Mouse (Mus musculus) lung, postnatal 4 days (tissue): ENCODE data around the gene Csf2rb2.
"Not testable (repeated sequence)": the region's sequence is repeated elsewhere in the genome, so short reads cannot be mapped to it uniquely, and the experiment has no call there.

ENCODE experiments used
- DNase-seq, 2 experiments: peaks; one replicate each; pipeline ENCODE4 v3.0.0; 2021

The Csf2rb2 gene

GRCm38 (mm10) chr15:78305341-78305933 is at the start of gene Csf2rb2:
Csf2rb2 (minus strand) TSS chr15:78305721.
- peak in 1 of 2 experiments; percentile 22 for DNase-seq

DNA sequence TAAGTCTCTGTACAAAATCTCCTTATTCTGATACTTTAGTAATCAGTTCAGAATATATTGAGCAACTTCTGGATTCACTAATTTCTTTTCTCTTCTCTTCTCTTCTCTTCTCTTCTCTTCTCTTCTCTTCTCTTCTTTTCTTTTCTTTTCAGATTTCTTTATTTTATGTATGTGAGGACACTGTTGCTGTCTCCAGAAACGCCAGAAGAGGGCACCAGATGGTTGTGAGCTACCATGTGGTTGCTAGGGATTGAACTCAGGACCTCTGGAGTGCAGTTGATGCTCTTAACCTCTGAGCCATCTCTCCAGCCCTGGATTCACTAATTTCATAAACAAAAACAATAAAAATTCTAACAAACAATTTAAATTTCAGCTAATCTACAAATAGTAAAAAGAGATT is 49.4 kb upstream of the Csf2rb2 start:
- peak in 1 of 2 experiments; percentile 68 for DNase-seq

DNA sequence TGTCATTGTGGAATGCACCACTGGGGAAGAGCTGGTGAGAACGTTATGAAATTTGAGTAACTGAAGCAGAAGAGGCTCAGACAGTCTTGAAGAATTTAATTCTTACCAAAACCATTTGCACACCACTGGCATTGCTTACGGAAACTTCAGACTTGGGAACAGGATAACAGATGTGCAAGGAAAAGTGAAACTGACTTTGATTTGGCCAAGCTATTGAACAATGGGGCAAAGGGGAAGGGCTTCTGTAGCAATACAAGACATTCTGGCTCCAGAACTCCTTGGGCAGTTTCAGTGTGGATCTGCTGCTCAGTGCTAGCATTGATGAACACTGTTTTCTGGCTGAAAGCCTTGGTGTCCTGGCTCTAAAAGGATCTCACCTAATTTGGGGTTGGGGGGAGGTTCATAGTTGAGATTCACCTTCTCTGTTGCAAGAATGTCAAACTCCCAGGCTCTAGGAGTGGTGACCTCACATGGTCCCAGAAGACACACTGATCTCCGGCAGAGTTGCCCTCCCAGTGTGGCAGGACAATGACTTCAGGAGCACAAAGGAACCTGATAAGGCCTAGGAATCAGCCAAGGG is 46.2 kb upstream of the Csf2rb2 start:
- DNase-seq, result peak in 1 of 2 experiments; percentile 17

DNA sequence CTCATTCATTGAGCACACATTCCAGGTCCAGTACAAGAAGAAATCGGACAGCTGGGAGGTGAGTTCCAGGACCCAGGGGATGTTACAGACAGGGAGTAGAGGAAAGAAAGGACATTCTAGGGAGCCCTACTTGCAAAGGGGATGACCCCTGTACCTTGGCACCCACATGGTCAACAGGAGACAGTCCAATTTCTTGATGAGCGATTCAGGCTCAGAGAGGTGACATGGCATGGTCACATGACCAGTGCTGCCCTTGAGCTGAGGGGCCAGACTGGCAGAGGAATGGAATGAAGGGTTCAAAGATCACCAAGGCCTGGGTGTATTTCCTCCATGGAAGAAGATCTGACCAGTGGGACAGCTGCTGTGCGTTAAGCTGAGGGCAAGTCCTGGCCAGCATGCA is 39.0 kb upstream of the Csf2rb2 start:
- DNase-seq, result no peak

DNA sequence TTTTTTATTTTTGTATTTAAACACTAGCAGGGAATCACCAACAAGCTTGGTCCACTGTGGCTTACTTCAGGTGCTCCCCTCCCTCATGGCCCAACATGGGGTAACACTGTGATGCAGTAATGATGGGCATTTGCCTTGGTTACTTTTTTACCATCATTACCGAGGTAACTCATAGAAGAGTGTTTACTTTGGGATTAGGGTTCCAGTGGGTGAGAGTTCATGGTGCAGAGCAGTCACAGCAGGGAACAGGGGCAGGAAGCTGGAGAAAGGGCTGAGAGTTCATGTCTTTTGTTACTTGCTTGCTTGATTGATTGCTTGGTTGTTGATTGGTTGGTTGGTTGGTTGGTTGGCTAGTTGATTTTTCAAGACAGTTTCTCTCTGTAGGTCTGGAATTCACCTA is 38.2 kb upstream of the Csf2rb2 start:
- DNase-seq, result no peak

DNA sequence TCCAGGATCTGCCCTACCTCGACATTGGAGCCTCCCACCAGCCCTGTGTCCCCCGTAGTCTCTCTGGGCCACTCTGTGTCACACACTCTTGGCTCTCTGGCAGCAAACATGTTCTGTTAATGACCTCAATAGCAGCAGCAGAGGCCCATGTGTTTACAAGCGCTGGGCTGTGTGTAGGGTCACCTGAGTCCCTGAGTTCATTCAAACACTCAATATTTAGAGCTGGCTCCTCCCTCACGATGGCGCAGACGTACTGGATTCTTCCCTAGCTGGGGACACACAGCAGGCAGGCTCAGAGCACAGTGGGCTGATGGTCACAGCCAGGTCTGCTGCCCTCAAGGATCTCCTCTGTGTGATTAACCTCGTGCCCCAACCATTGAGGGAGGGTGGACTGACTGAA is 35.4 kb upstream of the Csf2rb2 start:
- not testable (repeated sequence) for DNase-seq

DNA sequence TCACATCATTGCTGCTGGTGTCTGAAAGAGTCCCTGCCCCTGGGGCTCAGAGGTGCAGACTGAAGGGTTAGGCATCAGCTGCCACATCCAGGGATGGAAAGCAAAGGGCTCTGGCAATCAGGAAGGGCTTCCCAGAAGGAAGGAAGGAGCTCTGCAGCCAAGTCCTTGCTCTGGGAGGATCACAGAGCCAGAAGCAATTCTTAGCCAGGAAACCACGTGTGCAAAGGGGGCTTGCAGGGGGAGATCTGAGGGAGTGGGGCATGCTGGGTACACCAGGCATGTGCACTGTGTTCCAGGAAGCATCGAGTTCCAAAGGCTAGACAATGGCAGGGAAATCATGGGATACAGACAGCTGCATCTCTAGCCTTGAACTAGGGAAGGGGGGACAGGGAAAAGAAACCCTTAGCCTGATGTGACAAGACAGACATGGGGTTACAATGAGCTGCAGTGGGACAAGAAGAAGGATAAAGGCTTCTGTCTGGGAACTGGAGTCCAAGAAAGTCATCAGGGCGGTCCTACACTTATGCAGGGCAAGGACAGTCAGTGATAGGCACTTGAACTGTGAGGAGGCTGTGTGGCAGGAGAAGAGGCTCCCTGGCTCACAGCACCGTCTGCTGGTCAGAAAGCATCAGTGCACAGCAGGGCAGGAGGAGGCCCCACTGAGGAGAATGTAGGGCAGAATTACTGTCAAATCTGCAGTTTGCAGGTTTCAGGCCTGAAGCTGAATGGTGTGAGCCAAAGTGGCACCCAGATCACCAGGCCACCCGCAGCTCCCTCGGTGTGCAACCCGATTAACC is 34.3 kb upstream of the Csf2rb2 start:
- peak; percentile 65 to 71 for DNase-seq

DNA sequence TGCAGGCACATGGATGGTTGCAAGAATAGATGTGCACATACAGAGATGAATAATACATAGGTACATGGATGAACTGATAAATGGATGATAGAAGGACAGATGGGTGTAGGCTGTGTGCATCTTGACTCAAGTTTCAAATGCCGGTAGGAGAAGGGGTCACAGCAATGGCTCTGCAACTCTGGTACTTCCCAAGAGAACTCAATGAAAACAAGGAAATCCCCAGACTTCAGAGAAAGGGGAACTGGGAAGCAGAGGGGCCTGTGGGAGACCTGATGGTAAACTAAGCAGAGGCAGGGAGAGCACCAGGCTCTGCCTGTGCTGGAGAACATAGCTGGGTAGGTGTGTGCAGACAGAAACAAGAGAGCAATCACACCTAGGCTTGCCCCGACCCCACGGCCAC is 28.9 kb upstream of the Csf2rb2 start:
- DNase-seq, result no peak

GRCm38 (mm10) chr15:78332981-78333380 is 27.5 kb upstream of the Csf2rb2 start:
- DNase-seq, result no peak

- peak in 1 of 2 experiments; percentile 20 for DNase-seq
These were observed 26.2 kb upstream of the Csf2rb2 start for GRCm38 (mm10) chr15:78331523-78332340.

- no peak for DNase-seq
These were observed 25.2 kb upstream of the Csf2rb2 start for GRCm38 (mm10) chr15:78330706-78331105.

GRCm38 (mm10) chr15:78329972-78330371 is 24.5 kb upstream of the Csf2rb2 start:
- not testable (repeated sequence) for DNase-seq

DNA sequence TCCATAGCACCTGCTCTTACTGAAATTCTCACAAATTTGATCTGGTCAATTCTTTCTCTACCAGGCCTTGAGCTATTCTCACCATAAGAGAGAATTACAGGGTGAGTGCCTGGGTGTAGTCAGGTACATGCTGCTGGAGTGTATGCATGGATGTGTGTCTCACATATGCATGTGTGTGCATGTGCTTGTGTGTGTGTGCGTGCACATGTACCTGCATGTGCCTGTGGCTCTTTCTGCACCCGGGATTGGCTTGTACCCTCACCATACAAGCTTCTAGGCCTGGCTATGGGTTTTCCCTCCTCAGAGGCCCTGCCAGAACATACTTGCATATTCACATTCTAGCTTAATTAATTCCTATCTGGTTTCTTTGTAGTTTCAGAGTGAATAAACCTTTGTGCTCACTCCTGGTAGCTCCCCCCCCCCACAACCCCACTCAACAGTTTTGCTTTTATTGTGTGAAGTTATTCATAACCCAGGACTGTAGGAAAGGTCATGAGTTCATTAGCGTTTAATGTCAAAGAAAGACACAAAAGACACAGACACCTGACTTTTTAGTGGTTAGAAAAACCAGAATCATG is 23.1 kb upstream of the Csf2rb2 start:
- DNase-seq, result no peak

DNA sequence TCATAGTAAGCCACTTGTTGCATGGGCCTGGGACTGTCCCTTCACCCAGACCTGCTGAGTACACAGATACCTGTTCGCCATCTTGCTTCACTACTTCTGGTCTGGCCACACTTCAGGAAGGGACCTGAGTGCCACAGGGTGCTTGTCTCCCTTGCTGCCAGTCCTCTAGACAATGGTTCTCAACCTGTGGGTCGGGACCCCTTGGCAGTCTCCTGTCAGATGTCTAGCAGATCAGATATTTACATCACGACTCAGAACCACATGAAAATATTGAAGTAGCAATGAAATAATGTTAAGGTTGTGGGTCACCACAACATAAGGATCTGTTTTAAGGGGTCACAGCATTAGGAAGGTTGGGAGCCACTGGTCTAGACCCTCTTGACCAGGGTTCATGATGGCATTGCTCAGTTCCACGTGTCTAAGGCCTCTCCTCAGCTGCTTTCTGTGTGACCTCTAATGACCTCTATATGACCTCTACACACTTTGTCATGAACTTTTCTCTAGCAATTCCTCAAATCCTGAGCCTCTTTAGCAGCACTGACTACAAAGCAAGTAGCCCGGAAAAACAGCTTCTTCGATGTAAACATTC is 22.3 kb upstream of the Csf2rb2 start:
- DNase-seq, result not testable (repeated sequence)

DNA sequence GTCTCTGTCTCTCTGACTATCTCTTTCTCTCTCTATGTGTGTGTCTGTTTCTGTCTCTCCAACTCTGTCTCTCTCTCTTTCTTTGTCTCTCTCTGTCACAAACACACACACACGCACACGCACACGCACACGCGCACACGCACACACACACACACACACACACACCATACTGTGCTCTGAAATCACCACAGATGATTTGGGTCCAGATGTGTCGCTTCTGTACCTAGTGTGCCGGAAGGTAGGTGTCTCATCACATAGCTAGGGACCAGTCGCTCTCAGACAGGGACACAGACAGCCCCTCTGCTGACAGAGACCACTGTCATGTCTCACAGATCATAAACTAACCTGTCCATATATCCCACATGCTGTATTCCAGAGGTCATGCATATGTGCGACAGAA is 21.2 kb upstream of the Csf2rb2 start:
- DNase-seq, result no peak

DNA sequence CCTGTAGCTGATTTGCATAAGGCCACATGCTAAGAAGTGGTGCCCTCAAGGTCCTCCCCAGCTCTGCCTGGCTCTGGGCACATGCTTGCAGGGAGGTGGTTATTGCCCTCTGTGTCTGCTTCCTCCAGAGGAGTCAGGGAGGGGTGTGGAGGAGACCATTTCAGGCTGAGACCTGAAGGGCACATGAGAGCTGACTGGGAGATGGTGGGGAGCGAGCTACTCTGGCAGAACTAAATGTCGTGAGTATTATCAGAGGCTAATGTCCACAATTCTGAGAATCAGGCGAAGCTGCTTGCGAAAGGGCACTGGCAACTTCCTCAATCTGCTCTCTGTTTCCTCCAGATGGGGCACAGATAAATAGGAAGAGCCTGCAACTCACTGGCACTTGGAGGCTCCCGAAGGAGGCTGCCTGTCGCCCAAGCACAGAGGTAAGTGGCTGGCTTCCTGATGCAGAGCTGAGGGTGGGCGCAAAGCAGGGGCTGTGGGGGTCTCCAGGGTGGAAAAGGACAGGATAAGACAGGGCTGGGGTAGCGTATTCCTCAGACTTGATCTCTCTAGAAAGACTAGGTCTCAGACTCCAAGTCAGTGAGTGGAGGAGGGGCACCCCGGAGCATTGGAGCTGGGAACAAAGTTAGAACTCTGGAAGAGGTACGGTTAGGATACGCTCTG is 20.3 kb upstream of the Csf2rb2 start, which contains the start of gene Csf2rb:
Gene Csf2rb, plus strand, starts transcription at position 82 of the 669 bp plus-strand sequence.
- DNase-seq, result peak; percentile 58 to 70

DNA sequence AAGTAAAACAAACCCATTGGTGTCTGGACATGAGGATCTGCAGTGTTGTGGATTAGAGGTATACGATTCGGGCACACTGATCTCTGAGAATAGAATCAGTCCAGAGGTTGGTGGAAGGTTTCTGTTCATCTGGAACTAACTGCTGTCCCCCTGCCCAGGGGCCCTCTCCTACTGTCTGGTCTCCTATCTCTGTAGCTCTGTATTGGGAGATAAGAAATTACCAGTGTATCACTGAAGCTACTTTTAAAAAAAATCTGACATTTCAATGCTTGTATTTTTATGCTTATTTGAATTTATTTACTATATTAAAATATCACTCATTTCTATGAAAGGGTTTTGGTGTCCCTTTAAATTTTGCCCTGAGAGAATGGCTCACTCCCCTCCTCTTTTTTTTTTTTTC is 18.8 kb upstream of the Csf2rb2 start:
- no peak for DNase-seq

DNA sequence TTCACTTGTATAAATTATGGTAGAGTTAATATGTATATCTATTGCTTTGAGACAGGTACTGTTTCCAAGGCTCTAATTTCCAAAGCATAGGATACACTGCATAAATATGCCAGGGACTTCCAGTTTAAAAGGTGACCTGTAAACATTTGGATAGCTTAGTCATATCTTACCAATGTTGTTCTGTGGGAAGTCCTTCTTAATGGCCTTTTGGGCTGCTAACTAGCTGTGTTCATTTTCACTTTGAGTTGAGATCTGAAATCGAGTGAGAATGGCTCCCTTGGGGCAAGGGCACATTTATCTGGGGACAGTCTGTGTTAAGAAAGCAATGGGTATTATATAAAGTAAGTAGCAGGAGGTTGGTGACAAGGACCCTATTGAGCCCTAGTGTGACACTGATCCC is 17.8 kb upstream of the Csf2rb2 start:
- DNase-seq, result no peak

DNA sequence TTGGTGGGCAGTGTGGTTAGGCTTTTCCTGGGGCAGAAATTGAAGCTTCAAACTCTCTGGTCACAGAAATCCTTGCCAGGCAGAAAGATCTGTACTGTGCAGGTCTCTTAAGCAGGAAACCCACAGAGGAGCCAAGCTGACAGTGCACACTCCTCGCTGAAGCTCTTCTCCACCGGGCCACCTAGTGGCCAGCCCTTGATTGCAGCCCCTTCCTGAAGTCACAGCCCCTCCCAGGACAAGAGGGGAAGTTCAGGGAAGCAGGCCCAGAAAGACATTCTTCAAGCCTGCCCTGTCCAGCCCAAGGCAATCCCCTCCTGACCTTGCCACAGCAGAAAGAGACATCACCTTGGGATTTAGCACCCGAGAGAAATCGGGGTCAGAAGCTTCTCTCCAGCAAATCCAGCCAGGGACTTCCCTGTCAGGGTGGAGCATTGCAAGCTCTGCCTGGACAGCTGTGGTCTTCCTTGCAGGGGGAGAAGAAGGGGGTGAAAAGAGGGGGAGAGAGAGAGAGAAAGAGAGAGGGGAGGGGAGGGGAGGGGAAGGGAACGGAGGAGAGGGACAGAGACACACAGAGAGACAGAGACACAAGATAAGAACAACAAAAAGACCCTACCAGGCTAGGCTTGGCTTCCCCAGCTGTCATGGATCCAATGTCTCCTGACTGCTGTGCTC is 15.4 kb upstream of the Csf2rb2 start:
- DNase-seq, result peak; percentile 84 to 87

DNA sequence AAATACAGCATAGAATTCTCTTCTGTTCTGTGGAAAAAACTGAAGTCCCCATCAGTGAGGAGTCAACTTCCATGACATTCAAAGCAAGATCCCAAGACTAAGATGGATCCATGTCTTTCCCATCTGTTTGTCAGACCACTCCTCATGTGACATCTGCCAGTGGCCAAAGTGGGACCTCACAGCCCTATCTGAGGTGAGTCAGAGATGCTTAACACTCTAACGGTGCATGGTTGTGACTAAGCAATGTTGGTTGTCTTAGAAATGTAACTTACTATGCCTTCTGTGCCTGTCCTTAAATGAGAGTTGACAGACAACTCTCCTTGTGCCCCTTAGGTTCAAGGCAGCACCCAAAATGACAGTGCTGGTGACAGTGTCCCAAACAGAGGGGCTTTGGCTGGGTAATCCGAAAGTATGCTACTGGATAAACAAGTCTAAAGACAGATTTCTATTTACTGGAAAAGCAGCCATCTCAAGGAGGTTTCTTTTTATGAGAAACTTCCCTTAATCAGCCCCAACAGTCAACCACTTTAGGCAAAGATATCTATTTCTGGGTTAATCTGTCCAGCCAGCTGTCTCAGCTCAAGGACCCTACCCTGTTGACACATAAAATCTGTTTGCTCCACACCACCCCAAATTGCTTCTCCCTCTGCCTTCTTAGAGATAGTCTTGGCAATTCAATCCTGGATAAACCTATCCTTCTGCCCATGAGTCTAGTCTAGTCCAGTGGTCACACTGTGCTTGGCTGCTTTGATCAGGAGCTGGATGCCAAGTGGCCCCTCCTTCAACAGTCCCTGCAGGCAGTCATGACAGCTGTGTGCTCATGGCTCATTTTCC is 13.0 kb upstream of the Csf2rb2 start:
- not testable (repeated sequence) for DNase-seq
